In the genomic region with DNA sequence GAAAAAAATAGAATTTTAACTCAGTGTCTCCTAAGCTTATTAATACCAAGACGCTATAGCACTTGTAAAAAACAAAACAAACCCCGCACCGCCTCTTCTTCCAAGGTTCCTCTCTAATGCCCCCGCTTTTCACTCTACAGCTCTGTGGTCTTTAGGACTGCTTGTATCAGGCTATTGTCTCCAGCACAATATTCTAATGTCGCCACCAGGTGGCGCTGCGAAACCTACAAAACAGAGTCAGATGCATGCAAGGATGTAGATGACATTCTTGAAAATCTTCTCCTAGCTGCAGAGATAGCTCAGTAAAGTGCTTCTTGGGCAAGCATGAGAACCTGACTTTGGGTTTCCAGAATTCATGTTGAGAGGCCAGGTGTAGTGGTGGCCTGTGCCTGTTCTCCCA, we compare ENCODE assay signal across 8 mouse cellular contexts.
DNase-seq lines count a peak whose midpoint lies in the region; ATAC-seq and TF ChIP-seq lines count a peak whose summit lies in the region.

No protein-coding gene starts in this region.

- no peak overlapping the region for H3K4me2 ChIP-seq in liver, embryonic 14.5 days (ENCODE audit: low read depth)

- H3K4me1 ChIP-seq in liver, embryonic 14.5 days (replicated peaks; ENCODE audit: control insufficient read depth in 2 of 2, insufficient read depth in 2 of 2, low read length in 1 of 2), result no peaks in the 10 kb centered on the region

- DNase-seq in 416B (ENCODE audit: low read depth) (peak; percentile 74), Patski (ENCODE audit: low read depth, low spot score) (peak; percentile 15)
- DNase-seq in cerebellum, adult 9-10 months, result peak; percentile 50
- DNase-seq in frontal cortex, postnatal 10 days (ENCODE audit: low spot score in 2 of 2), result peak; percentile 24 to 69
- DNase-seq in kidney, postnatal 25 days, result peak; percentile 48 to 67
- DNase-seq in liver, embryonic 14.5 days (ENCODE audit: low read depth in 3 of 3, low spot score in 3 of 3), result peak; percentile 31 to 41 (median 37)
- peak; percentile 89 for DNase-seq in retina, embryonic 14.5 days (ENCODE audit: low spot score)
- peak; percentile 68 for DNase-seq in yolk sac, embryonic 10.5 days (ENCODE audit: low spot score)

- in situ Hi-C loops in Patski (cut with MboI; ENCODE audit: low pct_unique_long_range_greater_than_20kb), result loop anchor here (10.0 kb wide), 1 partner anchor 121 kb away; no protein-coding TSS in a partner anchor

- H3K27ac ChIP-seq in liver, embryonic 14.5 days, result no peak overlapping the region

- no peak overlapping the region for H3K9ac ChIP-seq in liver, embryonic 14.5 days (replicated peaks)

- WGBS in liver, embryonic 14.5 days (ENCODE audit: insufficient replicate concordance), result 4% methylated on average over 7 of the region's 7 CpGs

- peak; percentile 75 for TF ChIP-seq CTCF in Patski (IDR thresholded peaks at IDR 0.05)
- TF ChIP-seq CTCF in liver, embryonic 14.5 days (IDR thresholded peaks at IDR 0.05; ENCODE audit: low read depth), result peak; percentile 81

- CTCF ChIA-PET in Patski (lab: Charles Lee), result interaction anchor here (0.7 to 1.9 kb wide), 10 partner anchors 12 to 117 kb away, joined by 3 to 5 read pairs (median 3); no protein-coding TSS in a partner anchor

- no peak overlapping the region for H3K4me3 ChIP-seq in liver, embryonic 14.5 days (ENCODE audit: insufficient read depth in 1 of 2, low read depth in 2 of 2, low read length in 2 of 2)

- ATAC-seq in Patski, result no peak
- ATAC-seq in liver, embryonic 14.5 days (ENCODE audit: insufficient read depth), result no peak

- no peak for TF ChIP-seq EP300 in liver, embryonic 14.5 days (IDR thresholded peaks at IDR 0.05; ENCODE audit: low read depth)

- no peaks in the 10 kb centered on the region for H3K36me3 ChIP-seq in liver, embryonic 14.5 days (replicated peaks; ENCODE audit: control insufficient read depth, insufficient read depth, low read depth)

- H3K9me3 ChIP-seq in liver, embryonic 14.5 days (ENCODE audit: control insufficient read depth, low read length), result no peaks in the 10 kb centered on the region

- POLR2A ChIA-PET in Patski (lab: Charles Lee), result no interaction called here

- peaks cover 23% of the 10 kb centered on the region for H3K27me3 ChIP-seq in Patski
- no peaks in the 10 kb centered on the region for H3K27me3 ChIP-seq in liver, embryonic 14.5 days (ENCODE audit: control insufficient read depth, insufficient read depth, low read length)

Comparison
In these comparisons a context has a peak if more than half of its experiments do, and no peak if none do; other contexts are left out.
1. DNase-seq: peak in every context shown above with its lines; median percentile 89 in retina, embryonic 14.5 days; 74 in 416B; 68 in yolk sac, embryonic 10.5 days; 58 in kidney, postnatal 25 days; 50 in cerebellum, adult 9-10 months; 46 in frontal cortex, postnatal 10 days; 37 in liver, embryonic 14.5 days; 15 in Patski.